Mouse (Mus musculus): Measurements from ENCODE around the gene Washc1.

Washc1 gene

GRCm38 (mm10) chr17:66108198-66108597 lies 3.1 kb upstream of the Washc1 start:
- in situ Hi-C loops (cut with MboI, MseI), result loop anchor here in 1 of 2 experiments (5.0 to 25.0 kb wide), 2 partner anchors 226 to 496 kb away; partner anchors contain the start of gene Vapa

GRCm38 (mm10) chr17:66110746-66111145 lies 599 bp upstream of the Washc1 start:
- in situ Hi-C loops (cut with MboI, MseI), result loop anchor here in 1 of 2 experiments (5.0 to 25.0 kb wide), 3 partner anchors 253 to 498 kb away; partner anchors contain the start of gene Vapa

- in situ Hi-C loops (cut with MboI, MseI), result loop anchor here in 1 of 2 experiments (5.0 to 25.0 kb wide), 3 partner anchors 255 to 500 kb away; partner anchors contain the start of gene Vapa
These were observed 821 bp downstream of the Washc1 start for GRCm38 (mm10) chr17:66112166-66112565.

- in situ Hi-C loops (cut with MboI, MseI), result loop anchor here in 1 of 2 experiments (5.0 to 25.0 kb wide), 2 partner anchors 157 to 507 kb away; partner anchors contain the start of gene Vapa
These were observed 7.6 kb downstream of the Washc1 start for GRCm38 (mm10) chr17:66118991-66119390.

- in situ Hi-C loops (cut with MboI, MseI), result loop anchor here in 1 of 2 experiments (25.0 kb wide), 1 partner anchor 508 kb away; the partner anchor contains the start of gene Vapa
These were observed 9.4 kb downstream of the Washc1 start for GRCm38 (mm10) chr17:66120701-66121100.

- in situ Hi-C loops (cut with MboI, MseI), result loop anchor here in 1 of 2 experiments (25.0 kb wide), 1 partner anchor 511 kb away; the partner anchor contains the start of gene Vapa
These were observed 11.9 kb downstream of the Washc1 start, which contains the start of gene Ddx11 for GRCm38 (mm10) chr17:66123066-66123815. TSS of gene Ddx11 (plus strand) at chr17:66123520.

- in situ Hi-C loops (cut with MboI, MseI), result loop anchor here in 1 of 2 experiments (25.0 kb wide), 1 partner anchor 512 kb away; the partner anchor contains the start of gene Vapa
These were observed 12.7 kb downstream of the Washc1 start for GRCm38 (mm10) chr17:66123816-66124610.

- in situ Hi-C loops (cut with MboI, MseI), result no loop called here
These were observed 13.9 kb downstream of the Washc1 start for GRCm38 (mm10) chr17:66125211-66125610.

- in situ Hi-C loops (cut with MboI, MseI), result no loop called here
These were observed 19.0 kb downstream of the Washc1 start for GRCm38 (mm10) chr17:66130371-66130770.

- in situ Hi-C loops (cut with MboI, MseI), result no loop called here
These were observed 19.9 kb downstream of the Washc1 start for GRCm38 (mm10) chr17:66131212-66131611.

GRCm38 (mm10) chr17:66152706-66153662 lies 41.6 kb downstream of the Washc1 start:
- in situ Hi-C loops (cut with MboI, MseI), result loop anchor here in 1 of 2 experiments (5.0 kb wide), 1 partner anchor 54 kb away; no protein-coding TSS in a partner anchor

- in situ Hi-C loops (cut with MboI, MseI), result loop anchor here in 1 of 2 experiments (5.0 kb wide), 1 partner anchor 53 kb away; no protein-coding TSS in a partner anchor
These were observed 42.5 kb downstream of the Washc1 start for GRCm38 (mm10) chr17:66153735-66154423.

- in situ Hi-C loops (cut with MboI, MseI), result loop anchor here (5.0 kb wide), 2 partner anchors 52 to 1408 kb away; no protein-coding TSS in a partner anchor
These were observed 43.5 kb downstream of the Washc1 start for GRCm38 (mm10) chr17:66154876-66155275.

GRCm38 (mm10) chr17:66158271-66158670 lies 46.9 kb downstream of the Washc1 start:
- in situ Hi-C loops (cut with MboI, MseI), result loop anchor here in 1 of 2 experiments (5.0 kb wide), 2 partner anchors 49 to 1411 kb away; no protein-coding TSS in a partner anchor

GRCm38 (mm10) chr17:66167141-66167540 lies 55.8 kb downstream of the Washc1 start:
- in situ Hi-C loops (cut with MboI, MseI), result loop anchor here in 1 of 2 experiments (10.0 kb wide), 1 partner anchor 1378 kb away; no protein-coding TSS in a partner anchor

Measured in T-helper 17 cell (primary cell).